Mouse (Mus musculus) testis, adult 2 months (tissue): ENCODE data around the gene Golph3l. TPM values are rescaled to one million over a fixed set of nuclear protein-coding genes. Genes with fewer than 3 reads are reported as not detected.

ENCODE experiments used
- H3K27ac ChIP-seq: fragments of 200-500 bp; 2 replicates; pipeline ENCODE4 v1.5.1; 2012; ENCODE audit warnings: low read depth, low read length; ENCODE audit not compliant: control insufficient read depth, insufficient read depth
- H3K27me3 ChIP-seq: fragments of 200-500 bp; 2 replicates; pipeline ENCODE4 v1.6.1; 2012; ENCODE audit warnings: mild to moderate bottlenecking, low read length, moderate library complexity; ENCODE audit not compliant: control insufficient read depth, insufficient read depth
- H3K36me3 ChIP-seq: fragments of 200-500 bp; 2 replicates; pipeline ENCODE4 v1.6.1; 2012; ENCODE audit warnings: mild to moderate bottlenecking, low read length; ENCODE audit not compliant: control insufficient read depth, insufficient read depth
- H3K4me1 ChIP-seq: fragments of 200-500 bp; 2 replicates; pipeline ENCODE4 v1.6.1; 2012; ENCODE audit warnings: low read length; ENCODE audit not compliant: control insufficient read depth, insufficient read depth
- H3K4me3 ChIP-seq: fragments of 200-500 bp; 2 replicates; pipeline ENCODE4 v1.5.1; 2012; ENCODE audit warnings: low read depth, mild to moderate bottlenecking, low read length, moderate library complexity, mixed read lengths; ENCODE audit not compliant: control insufficient read depth
- CTCF ChIP-seq: fragments of 200-500 bp; IDR thresholded peaks from 2 replicates; pipeline ENCODE4 v1.5.1; 2012; ENCODE audit warnings: low read depth, mild to moderate bottlenecking, inconsistent platforms, low read length, moderate library complexity; ENCODE audit not compliant: control insufficient read depth, insufficient read depth, insufficient replicate concordance
- POLR2A ChIP-seq: fragments of 200-500 bp; IDR thresholded peaks from 2 replicates; pipeline ENCODE4 v1.6.1; 2012; ENCODE audit warnings: low read depth, mild to moderate bottlenecking, inconsistent platforms, low read length, moderate library complexity; ENCODE audit not compliant: control insufficient read depth
- polyA plus RNA-seq: library from polyadenylated mRNA; depleted of rRNA; stranded (reverse); fragments of >200 nt; gene quantifications from 2 replicates; pipeline ENCODE4 v1.2.3, GENCODE M21; 2012; rRNA removed

The Golph3l gene
- polyA plus RNA-seq, 1 experiment: 7.8 TPM

DNA sequence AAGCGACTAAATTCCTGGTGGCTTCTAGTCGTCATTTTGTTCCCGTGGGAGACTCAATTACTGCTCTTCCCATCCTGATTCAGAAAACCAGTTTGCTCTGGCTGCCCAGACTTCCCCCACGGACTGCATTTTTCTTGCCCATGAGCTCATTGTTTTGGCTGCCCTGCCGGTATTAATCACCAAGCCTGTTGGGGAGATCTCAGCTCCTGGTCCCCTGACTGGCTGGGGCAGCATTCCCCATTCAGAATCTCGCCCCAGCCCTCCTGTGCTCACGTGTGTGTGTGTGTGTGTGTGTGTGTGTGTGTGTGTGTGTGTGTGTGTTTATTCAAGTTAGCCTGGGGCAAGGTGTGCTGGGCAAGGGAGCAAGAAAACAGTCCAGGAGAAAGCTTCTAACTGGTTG is 79.3 kb downstream of the Golph3l start:
- Histone ChIP-seq H3K4me1 (peaks cover 1% of the 10 kb centered on the region; the same call in 1 of the 2 replicates), H3K27ac (peak overlapping the region; percentile 44; the same call in 1 of the 2 replicates), H3K27me3 (no peaks in the 10 kb centered on the region), H3K4me3 (no peak overlapping the region), H3K36me3 (no peaks in the 10 kb centered on the region)
- TF ChIP-seq CTCF (no peak), POLR2A (no peak)

Other genes starting within 250 kb of the Golph3l start
- gene Setdb1, start 231.7 kb upstream of the Golph3l start, polyA plus RNA-seq: 20.0 and 24.3 TPM in 2 replicates
- 198 and 300 TPM in 2 replicates for gene 4930558C23Rik, start 186.1 kb upstream of the Golph3l start, polyA plus RNA-seq
- gene Arnt, start 154.5 kb upstream of the Golph3l start, polyA plus RNA-seq: 13.6 TPM in 2 replicates
- 1.2 and 1.9 TPM in 2 replicates for gene Ctsk, start 89.7 kb upstream of the Golph3l start, polyA plus RNA-seq
- gene Ctss, start 62.1 kb upstream of the Golph3l start, polyA plus RNA-seq: 1.6 and 1.7 TPM in 2 replicates
- gene Hormad1, start 29.3 kb upstream of the Golph3l start, polyA plus RNA-seq: 19.5 and 29.7 TPM in 2 replicates
- 11.1 and 13.9 TPM in 2 replicates for gene Ensa, start 36.1 kb downstream of the Golph3l start, polyA plus RNA-seq
- gene Mcl1, start 69.9 kb downstream of the Golph3l start, polyA plus RNA-seq: 27.4 and 40.2 TPM in 2 replicates
- gene Adamtsl4, start 99.0 kb downstream of the Golph3l start, polyA plus RNA-seq: 0.74 and 2.3 TPM in 2 replicates
- 26.7 and 37.2 TPM in 2 replicates for gene Ecm1, start 150.6 kb downstream of the Golph3l start, polyA plus RNA-seq
- 24.7 and 25.7 TPM in 2 replicates for gene Tars2, start 171.3 kb downstream of the Golph3l start, polyA plus RNA-seq
- gene Rprd2, start 229.9 kb downstream of the Golph3l start, polyA plus RNA-seq: 18.4 and 18.6 TPM in 2 replicates